Mouse (Mus musculus): Measurements from ENCODE around the gene Wdfy4. TPM values are rescaled to one million over a fixed set of nuclear protein-coding genes. Genes with fewer than 3 reads are reported as not detected.
A peak's percentile ranks its signal among the peaks of the same experiment; 100 is the strongest.

The Wdfy4 gene
- polyA plus RNA-seq, 1 experiment from 2014 or later = 0.31 TPM

GRCm38 (mm10) chr14:33189849-33190423, 4.6 kb upstream of the Wdfy4 start:
- no peaks in the 10 kb centered on the region for H3K9me3 ChIP-seq
- no peak for ATAC-seq (ENCODE audit: extremely low read depth, insufficient number of reproducible peaks, low FRiP score, low TSS enrichment)

GRCm38 (mm10) chr14:33189230-33189629, 3.9 kb upstream of the Wdfy4 start:
- Histone ChIP-seq H3K4me1 (no peaks in the 10 kb centered on the region), H3K36me3 (no peaks in the 10 kb centered on the region), H3K27me3 (replicated peaks) (no peaks in the 10 kb centered on the region), H3K27ac (replicated peaks) (no peak overlapping the region), H3K4me2 (no peak overlapping the region), H3K4me3 (no peak overlapping the region), H3K9me3 (no peaks in the 10 kb centered on the region), H3K9ac (no peak overlapping the region)
- no peak for ATAC-seq (ENCODE audit: extremely low read depth, insufficient number of reproducible peaks, low FRiP score, low TSS enrichment)
- 66% methylated on average over 10 of the region's 10 CpGs for WGBS

More at GRCm38 (mm10) chr14:33189849-33190423, 4.6 kb upstream of the Wdfy4 start:
- Histone ChIP-seq H3K27ac (replicated peaks) (no peak overlapping the region), H3K9ac (no peak overlapping the region), H3K27me3 (replicated peaks) (no peaks in the 10 kb centered on the region), H3K4me2 (no peak overlapping the region), H3K4me1 (no peaks in the 10 kb centered on the region), H3K4me3 (no peak overlapping the region), H3K36me3 (no peaks in the 10 kb centered on the region)
- WGBS = 84% methylated on average over 21 of the region's 21 CpGs

DNA sequence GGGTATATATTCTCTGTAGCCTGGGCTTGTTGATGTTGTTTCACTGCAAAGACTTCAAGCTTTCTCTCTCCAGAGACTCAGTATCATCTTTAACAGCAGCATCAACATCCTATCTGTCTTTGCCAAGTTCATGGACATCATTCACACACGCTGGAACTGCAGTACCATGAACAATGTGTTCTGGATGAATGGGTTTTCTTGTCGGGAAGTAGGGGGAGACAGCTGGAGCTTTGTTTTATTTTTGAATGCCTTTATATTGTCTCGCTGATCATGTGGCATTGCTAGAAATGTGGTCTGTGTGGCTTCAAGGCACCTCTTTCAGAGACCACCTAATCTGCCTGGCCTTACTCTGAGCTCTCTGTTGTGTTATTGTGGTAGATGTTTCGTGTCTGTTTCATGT, 1.9 kb upstream of the Wdfy4 start:
- no peaks in the 10 kb centered on the region for H3K9me3 ChIP-seq
- H3K4me3 ChIP-seq = no peak overlapping the region
- no peaks in the 10 kb centered on the region for H3K4me1 ChIP-seq
- no peak for ATAC-seq (ENCODE audit: extremely low read depth, insufficient number of reproducible peaks, low FRiP score, low TSS enrichment)
- H3K4me2 ChIP-seq = no peak overlapping the region
- no peaks in the 10 kb centered on the region for H3K27me3 ChIP-seq (replicated peaks)
- H3K36me3 ChIP-seq = no peaks in the 10 kb centered on the region
- 58% methylated on average over 4 of the region's 4 CpGs for WGBS
- H3K27ac ChIP-seq (replicated peaks) = no peak overlapping the region
- H3K9ac ChIP-seq = no peak overlapping the region

DNA sequence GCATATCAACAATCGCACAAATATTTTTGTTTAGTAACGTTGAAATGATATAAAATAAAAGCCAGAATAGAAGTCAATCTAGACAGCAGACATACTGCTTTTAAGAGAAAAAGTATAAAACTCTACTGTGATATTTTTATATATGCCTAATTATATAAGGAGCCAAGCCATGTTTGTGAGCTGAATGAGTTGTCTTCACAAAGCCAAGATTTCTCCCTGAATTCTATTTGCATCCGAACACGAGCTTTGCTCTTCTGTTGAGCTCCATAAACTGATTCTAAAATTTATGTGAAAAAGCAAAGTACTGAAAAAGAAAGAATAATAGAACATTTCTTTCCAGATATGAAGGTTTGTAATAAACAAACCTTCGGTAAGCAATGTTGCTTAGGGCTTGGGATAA, 5.2 kb downstream of the Wdfy4 start:
- Histone ChIP-seq H3K4me3 (no peak overlapping the region), H3K27ac (replicated peaks) (no peak overlapping the region), H3K27me3 (replicated peaks) (peaks cover 8% of the 10 kb centered on the region; the same call in 1 of the 2 replicates), H3K36me3 (no peaks in the 10 kb centered on the region), H3K9me3 (no peaks in the 10 kb centered on the region), H3K9ac (no peak overlapping the region), H3K4me2 (no peak overlapping the region), H3K4me1 (no peaks in the 10 kb centered on the region)
- WGBS = 79% methylated on average over 5 of the region's 5 CpGs
- no peak for ATAC-seq (ENCODE audit: extremely low read depth, insufficient number of reproducible peaks, low FRiP score, low TSS enrichment)

DNA sequence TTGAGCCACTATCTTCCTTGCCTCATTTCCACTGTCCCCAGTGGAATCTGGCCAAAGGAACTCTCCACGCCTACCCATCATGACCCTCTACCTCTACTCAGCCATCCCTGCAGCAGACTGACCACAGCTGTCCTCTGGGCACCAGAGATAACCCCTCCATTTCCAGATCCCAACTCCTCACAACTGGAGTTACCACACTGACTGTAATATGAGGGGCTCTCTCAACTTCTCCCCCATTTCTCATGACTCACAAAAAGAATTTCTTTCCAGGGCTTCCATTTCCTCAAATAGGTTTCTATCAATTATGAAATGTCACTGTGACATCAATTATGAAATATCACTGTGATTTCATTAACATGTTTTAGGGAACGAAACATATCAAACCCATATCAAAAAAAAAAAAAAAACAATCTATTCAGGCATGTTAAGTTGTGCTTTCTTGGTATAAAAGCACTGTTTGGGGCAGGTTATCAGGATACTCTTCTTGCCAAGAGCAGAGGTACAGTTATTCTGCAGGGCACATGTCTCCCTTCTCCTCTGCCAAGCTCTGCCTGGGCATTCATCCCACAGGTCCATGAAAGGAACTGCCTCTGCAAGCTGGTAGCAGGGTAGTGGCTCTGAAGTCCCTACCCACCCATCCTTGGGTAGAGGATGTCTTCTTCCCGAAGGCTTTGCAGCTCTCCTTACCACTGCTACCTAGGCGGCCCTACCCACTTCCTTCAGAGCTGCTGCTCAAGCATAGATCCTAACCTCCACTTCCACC, 10.1 kb downstream of the Wdfy4 start:
- 71% methylated on average over 4 of the region's 4 CpGs for WGBS
- no peak overlapping the region for H3K9ac ChIP-seq
- no peak overlapping the region for H3K4me2 ChIP-seq
- no peak overlapping the region for H3K4me3 ChIP-seq
- H3K4me1 ChIP-seq = no peaks in the 10 kb centered on the region
- no peak for ATAC-seq (ENCODE audit: extremely low read depth, insufficient number of reproducible peaks, low FRiP score, low TSS enrichment)
- H3K9me3 ChIP-seq = no peaks in the 10 kb centered on the region
- no peaks in the 10 kb centered on the region for H3K36me3 ChIP-seq
- no peak overlapping the region for H3K27ac ChIP-seq (replicated peaks)
- H3K27me3 ChIP-seq (replicated peaks) = peaks cover 16% of the 10 kb centered on the region; the same call in 1 of the 2 replicates

GRCm38 (mm10) chr14:33171942-33172341, 13.4 kb downstream of the Wdfy4 start:
- H3K4me1 ChIP-seq = no peaks in the 10 kb centered on the region
- H3K27ac ChIP-seq (replicated peaks) = no peak overlapping the region
- no peak overlapping the region for H3K9ac ChIP-seq
- H3K36me3 ChIP-seq = no peaks in the 10 kb centered on the region
- H3K9me3 ChIP-seq = no peaks in the 10 kb centered on the region
- no peak for ATAC-seq (ENCODE audit: extremely low read depth, insufficient number of reproducible peaks, low FRiP score, low TSS enrichment)
- no peak overlapping the region for H3K4me3 ChIP-seq
- WGBS = 67% methylated on average over 1 of the region's 1 CpGs
- peaks cover 13% of the 10 kb centered on the region; the same call in 1 of the 2 replicates for H3K27me3 ChIP-seq (replicated peaks)
- H3K4me2 ChIP-seq = no peak overlapping the region

DNA sequence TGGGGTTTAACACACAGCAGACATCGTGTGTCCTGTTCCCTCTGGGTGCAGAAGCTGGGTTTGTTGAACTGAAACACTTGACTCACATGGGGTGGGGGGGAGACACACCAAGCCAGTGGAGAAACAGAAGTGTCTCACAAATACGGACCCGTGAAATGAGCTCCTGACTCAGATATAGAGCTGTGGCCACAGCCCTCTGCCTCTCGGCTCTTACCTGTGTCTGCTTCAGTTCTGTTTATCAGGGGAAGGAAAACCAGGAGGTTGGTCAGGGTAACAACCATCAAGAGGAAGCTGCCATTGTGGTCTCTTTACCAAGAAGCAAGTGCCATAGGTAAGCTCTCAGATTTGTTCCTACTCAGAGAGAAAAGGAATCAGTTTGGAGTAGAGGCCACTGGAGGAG, 16.6 kb downstream of the Wdfy4 start:
- WGBS = 61% methylated on average over 4 of the region's 4 CpGs
- no peaks in the 10 kb centered on the region for H3K36me3 ChIP-seq
- H3K27ac ChIP-seq (replicated peaks) = no peak overlapping the region
- H3K4me2 ChIP-seq = no peak overlapping the region
- ATAC-seq (ENCODE audit: extremely low read depth, insufficient number of reproducible peaks, low FRiP score, low TSS enrichment) = no peak
- H3K9me3 ChIP-seq = no peaks in the 10 kb centered on the region
- H3K4me1 ChIP-seq = no peaks in the 10 kb centered on the region
- no peak overlapping the region for H3K4me3 ChIP-seq
- H3K27me3 ChIP-seq (replicated peaks) = peaks cover 6% of the 10 kb centered on the region; the same call in 1 of the 2 replicates
- no peak overlapping the region for H3K9ac ChIP-seq

DNA sequence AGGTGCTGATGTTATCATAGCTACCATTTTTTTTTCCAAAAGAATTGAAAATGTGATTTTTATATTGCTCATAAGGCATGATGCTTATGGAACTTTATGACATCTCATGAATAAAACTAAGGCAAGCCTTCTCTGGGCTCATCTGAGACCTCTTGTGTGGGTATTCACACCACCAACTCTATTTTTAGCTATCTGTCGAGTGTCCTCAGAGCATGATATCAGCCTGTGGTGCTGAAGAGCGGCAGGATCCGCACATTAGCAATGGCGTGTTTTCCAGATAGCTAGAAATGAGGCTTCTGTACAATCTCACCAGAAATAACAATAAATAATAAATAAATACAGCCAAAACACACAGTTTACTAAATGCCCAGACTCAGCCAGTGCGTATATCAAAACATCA, 23.1 kb downstream of the Wdfy4 start:
- Histone ChIP-seq H3K4me3 (no peak overlapping the region), H3K27ac (replicated peaks) (peak overlapping the region; percentile 72), H3K36me3 (no peaks in the 10 kb centered on the region), H3K4me2 (no peak overlapping the region), H3K9me3 (no peaks in the 10 kb centered on the region), H3K9ac (no peak overlapping the region), H3K4me1 (peaks cover 32% of the 10 kb centered on the region), H3K27me3 (replicated peaks) (no peaks in the 10 kb centered on the region)
- ATAC-seq (ENCODE audit: extremely low read depth, insufficient number of reproducible peaks, low FRiP score, low TSS enrichment) = no peak
- 26% methylated on average over 5 of the region's 5 CpGs for WGBS

DNA sequence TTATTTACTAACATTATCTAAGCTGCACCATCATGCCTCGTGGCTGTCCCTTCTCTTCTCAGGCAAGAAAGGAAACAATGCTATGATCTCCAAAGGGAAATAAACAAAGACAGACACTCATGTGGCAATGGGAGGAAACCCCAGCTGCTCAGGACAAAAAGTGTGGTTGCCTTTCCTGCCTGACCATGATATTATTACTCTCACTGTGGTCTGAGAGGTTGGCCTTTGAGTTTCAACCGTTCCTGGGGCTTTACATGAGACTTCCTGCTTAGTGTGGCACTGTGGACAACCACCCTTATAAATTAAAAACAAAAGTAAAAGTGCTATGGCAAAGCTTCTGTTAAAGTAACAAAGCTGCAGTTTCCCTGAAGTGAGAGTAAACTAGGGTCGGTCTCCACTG, 27.0 kb downstream of the Wdfy4 start:
- no peak for ATAC-seq (ENCODE audit: extremely low read depth, insufficient number of reproducible peaks, low FRiP score, low TSS enrichment)

GRCm38 (mm10) chr14:33152941-33153340, 32.4 kb downstream of the Wdfy4 start:
- no peak overlapping the region for H3K27ac ChIP-seq (replicated peaks)
- H3K9ac ChIP-seq = no peak overlapping the region
- H3K36me3 ChIP-seq = no peaks in the 10 kb centered on the region
- H3K4me1 ChIP-seq = 0 out of 2 replicates have a peak, but pooled peaks cover 4% of the 10 kb centered on the region
- H3K4me2 ChIP-seq = no peak overlapping the region
- peaks cover 40% of the 10 kb centered on the region for H3K27me3 ChIP-seq (replicated peaks)
- 31% methylated on average over 1 of the region's 1 CpGs for WGBS
- no peak overlapping the region for H3K4me3 ChIP-seq
- H3K9me3 ChIP-seq = no peaks in the 10 kb centered on the region
- ATAC-seq (ENCODE audit: extremely low read depth, insufficient number of reproducible peaks, low FRiP score, low TSS enrichment) = 0 out of 2 replicates have a peak, but pooled peaks have one; percentile 8

More for the DNA sequence above, 27.0 kb downstream of the Wdfy4 start:
- no peaks in the 10 kb centered on the region for H3K36me3 ChIP-seq
- no peaks in the 10 kb centered on the region for H3K27me3 ChIP-seq (replicated peaks)
- H3K4me2 ChIP-seq = no peak overlapping the region
- no peak overlapping the region for H3K27ac ChIP-seq (replicated peaks)
- no peaks in the 10 kb centered on the region for H3K9me3 ChIP-seq
- H3K4me3 ChIP-seq = no peak overlapping the region
- no peak overlapping the region for H3K9ac ChIP-seq
- peaks cover 31% of the 10 kb centered on the region for H3K4me1 ChIP-seq
- 69% methylated on average over 3 of the region's 3 CpGs for WGBS

- ATAC-seq (ENCODE audit: extremely low read depth, insufficient number of reproducible peaks, low FRiP score, low TSS enrichment) = no peak
Observed at GRCm38 (mm10) chr14:33146287-33146686, 39.0 kb downstream of the Wdfy4 start.

DNA sequence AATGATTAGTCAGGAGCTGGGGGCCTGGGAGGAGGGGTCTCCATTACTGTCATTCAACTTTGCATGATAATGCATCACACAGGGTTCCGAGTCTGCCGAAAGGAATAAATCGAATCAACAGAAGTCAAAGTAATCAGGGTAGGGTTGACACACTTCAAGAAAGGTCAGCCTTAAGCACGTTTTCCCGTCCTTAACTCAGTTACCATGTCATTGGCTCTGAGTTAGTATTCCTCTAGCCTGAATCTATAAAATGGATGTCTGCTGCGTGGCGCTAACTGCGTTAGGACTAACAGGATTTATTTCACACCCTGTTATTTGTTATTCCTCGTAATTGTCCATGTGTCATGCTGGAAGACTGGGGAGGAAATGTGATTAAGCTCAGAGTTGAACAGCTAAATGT, 48.5 kb downstream of the Wdfy4 start:
- Histone ChIP-seq H3K4me1 (peaks cover 3% of the 10 kb centered on the region; the same call in 1 of the 2 replicates), H3K9ac (no peak overlapping the region), H3K4me3 (no peak overlapping the region), H3K27ac (replicated peaks) (no peak overlapping the region), H3K36me3 (no peaks in the 10 kb centered on the region), H3K9me3 (no peaks in the 10 kb centered on the region), H3K27me3 (replicated peaks) (no peaks in the 10 kb centered on the region), H3K4me2 (no peak overlapping the region)
- no peak for ATAC-seq (ENCODE audit: extremely low read depth, insufficient number of reproducible peaks, low FRiP score, low TSS enrichment)
- WGBS = 81% methylated on average over 9 of the region's 9 CpGs

More at GRCm38 (mm10) chr14:33146287-33146686, 39.0 kb downstream of the Wdfy4 start:
- H3K27ac ChIP-seq (replicated peaks) = no peak overlapping the region
- H3K36me3 ChIP-seq = no peaks in the 10 kb centered on the region
- H3K4me2 ChIP-seq = no peak overlapping the region
- H3K27me3 ChIP-seq (replicated peaks) = peaks cover 52% of the 10 kb centered on the region
- no peak overlapping the region for H3K4me3 ChIP-seq
- WGBS = 12% methylated on average over 2 of the region's 2 CpGs
- H3K9me3 ChIP-seq = no peaks in the 10 kb centered on the region
- H3K4me1 ChIP-seq = peaks cover 8% of the 10 kb centered on the region; the same call in 1 of the 2 replicates
- no peak overlapping the region for H3K9ac ChIP-seq

Data from heart, embryonic 13.5 days (tissue).